Mouse (Mus musculus) activated CD4-positive, CD25-positive, alpha-beta regulatory T cell, adult 9 weeks (primary cell): ENCODE measurements around the gene Gm21477. TPM values are rescaled to one million over a fixed set of nuclear protein-coding genes. Genes with fewer than 3 reads are reported as not detected.

Experiments
- polyA plus RNA-seq: library from polyadenylated mRNA; unstranded; fragments of 100-300 nt; shearing (Covaris generic); gene quantifications from one replicate; pipeline ENCODE4 v1.2.1, GENCODE M21; 2017

Gene Gm21477
- not detected for polyA plus RNA-seq

DNA sequence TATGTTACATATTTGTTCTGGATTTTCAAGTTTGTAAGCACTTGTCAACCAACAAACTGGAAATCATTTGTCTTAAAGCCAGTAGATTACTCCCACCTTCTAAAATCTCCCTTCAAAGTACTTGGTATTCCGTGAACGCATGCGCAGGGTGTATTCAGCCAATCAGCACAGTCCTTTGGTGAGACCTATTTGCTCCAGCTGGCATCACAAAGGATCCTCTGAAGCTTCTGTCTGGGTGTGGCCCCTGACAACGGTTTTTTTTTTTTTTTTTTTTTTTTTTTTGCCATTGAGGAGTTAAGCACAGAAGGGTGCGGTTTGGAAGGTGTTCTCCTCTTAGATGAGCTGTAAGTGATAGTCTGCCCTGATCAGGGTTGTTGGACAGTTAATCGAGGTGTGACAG lies at the start of gene Gm21477:
TSS of gene Gm21477 (plus strand) at position 301 of the 400 bp plus-strand sequence.

